23 mouse cellular contexts compared by ENCODE assay signal in the genomic region with DNA sequence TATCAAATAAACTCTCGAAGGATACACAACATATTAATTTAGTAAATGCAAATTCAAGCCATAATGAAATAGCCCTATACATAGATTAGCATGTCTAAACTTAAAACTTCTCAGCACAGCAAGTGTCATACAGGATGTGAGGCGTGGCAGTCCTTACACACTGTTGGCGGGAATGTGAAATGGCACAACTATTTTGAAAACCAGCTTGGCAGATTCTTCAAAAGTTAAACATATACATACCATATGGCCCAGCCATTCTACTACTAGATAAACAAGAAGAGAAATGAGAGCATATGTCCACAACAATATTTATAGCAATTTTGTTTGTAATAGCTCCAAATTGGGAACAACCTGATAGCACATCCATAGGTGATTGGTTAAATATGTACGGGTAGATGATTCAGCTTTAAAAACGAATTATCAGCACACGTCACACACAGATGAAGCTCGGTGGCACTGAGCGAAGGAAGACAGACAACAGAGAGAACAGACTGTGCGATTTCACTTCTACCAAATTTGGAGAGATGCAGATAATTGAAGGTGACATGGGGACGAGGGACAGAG. TPM values are rescaled to one million over a fixed set of nuclear protein-coding genes. Genes with fewer than 3 reads are reported as not detected.
"Had no signal": no experiment of that assay in that cellular context is flagged by ENCODE, and none has a peak within 500 bp of the region (broad histone marks: within the 10 kb centered on the region; RNA-seq: fewer than 3 reads in every experiment).

No protein-coding gene starts in this region.

- H3K27ac ChIP-seq: kidney, embryonic 15.5 days; left cerebral cortex, adult 2 months; liver, embryonic 14.5 days; neural tube, embryonic 13.5 days; stomach, embryonic 15.5 days had no signal

- H3K36me3 ChIP-seq: kidney, embryonic 15.5 days; neural tube, embryonic 13.5 days; stomach, embryonic 15.5 days had no signal

- DNase-seq: kidney, adult 8-10 months; kidney, postnatal 10 days; kidney, postnatal 36 days; layer of hippocampus, postnatal 36 days; liver, postnatal 0 days; lung, embryonic 14.5 days; lung, postnatal 36 days; midbrain, embryonic 14.5 days; retina, postnatal 1 day; right cerebral cortex, postnatal 25 days; spleen, adult 18-20 months; thymus, adult 18-20 months; thymus, postnatal 36 days had no signal

- H3K9ac ChIP-seq: kidney, embryonic 15.5 days; liver, embryonic 14.5 days; liver, postnatal 0 days; lung, embryonic 14.5 days; neural tube, embryonic 13.5 days; stomach, embryonic 15.5 days had no signal

- H3K27me3 ChIP-seq: kidney, embryonic 15.5 days; neural tube, embryonic 13.5 days; stomach, embryonic 15.5 days had no signal

- ATAC-seq: liver, postnatal 0 days; lung, postnatal 0 days had no signal

- H3K4me3 ChIP-seq: kidney, embryonic 15.5 days; left cerebral cortex, adult 2 months; megakaryocyte, embryonic 14.5 days; myocyte; neural tube, embryonic 13.5 days; stomach, embryonic 15.5 days had no signal

- H3K4me2 ChIP-seq: kidney, embryonic 15.5 days; liver, embryonic 11.5 days; lung, embryonic 14.5 days; midbrain, embryonic 11.5 days; neural tube, embryonic 13.5 days; stomach, embryonic 15.5 days had no signal

- H3K9me3 ChIP-seq: kidney, embryonic 15.5 days; megakaryocyte, embryonic 14.5 days; neural tube, embryonic 13.5 days; stomach, embryonic 15.5 days had no signal

- H3K4me1 ChIP-seq: kidney, embryonic 15.5 days; neural tube, embryonic 13.5 days; stomach, embryonic 15.5 days had no signal

RNA-seq across cellular contexts. Expression of gene Aff3, which starts 18.5 kb away (rescaled TPM):
- polyA plus RNA-seq: myocyte had no signal
